Mouse (Mus musculus): Measurements from ENCODE around the gene Gm11938.
"Not testable (repeated sequence)": the region's sequence is repeated elsewhere in the genome, so short reads cannot be mapped to it uniquely, and the experiment has no call there.

Gene Gm11938

DNA sequence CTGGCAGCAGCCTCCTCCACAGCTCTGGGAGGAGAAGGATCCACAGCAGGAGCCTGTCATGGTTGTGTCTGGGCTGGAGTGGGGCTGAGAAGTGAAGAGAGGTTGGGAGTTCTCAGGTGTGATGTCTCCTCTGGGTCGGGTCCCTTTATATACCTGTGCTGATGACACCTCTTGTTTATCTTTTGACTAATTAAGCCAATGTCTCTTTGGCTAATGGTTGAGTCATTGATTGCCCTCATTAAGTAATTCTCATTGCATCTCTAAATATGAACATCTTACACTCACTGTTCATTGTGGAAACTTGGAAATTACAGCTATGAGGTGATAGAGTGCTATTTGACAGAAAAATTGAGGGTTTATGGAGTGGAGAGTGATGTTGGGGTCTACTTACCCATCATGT, at the start of gene Gm11938:
Gene Gm11938 (minus strand): TSS at position 101 of the 400 bp plus-strand sequence.
- DNase-seq (ENCODE audit: low spot score), result not testable (repeated sequence)

DNA sequence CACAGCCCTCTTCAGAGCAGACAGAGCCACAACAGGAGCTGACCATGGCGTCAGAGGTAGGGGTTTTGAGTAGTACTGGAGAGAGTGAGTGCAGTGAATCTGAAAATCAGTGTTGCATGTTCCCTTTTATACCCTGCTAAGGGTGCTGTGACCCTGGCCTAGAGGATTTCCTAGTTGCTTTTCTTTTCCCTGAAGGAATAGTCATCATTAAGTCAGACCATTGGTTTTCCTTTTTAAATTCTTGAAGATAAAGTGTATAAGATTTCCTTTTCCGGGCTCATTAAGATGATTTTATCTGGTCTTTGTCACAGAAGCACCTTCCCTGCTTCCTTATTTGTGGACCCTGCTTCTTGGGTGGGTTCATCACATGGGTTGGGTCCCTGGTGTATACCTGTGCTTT, 47.0 kb upstream of the Gm11938 start, which contains the start of gene Gm11555:
Gene Gm11555 (minus strand): TSS at position 101 of the 400 bp plus-strand sequence.
- no peak for DNase-seq (ENCODE audit: low spot score)

GRCm38 (mm10) chr11:99646444-99646843, 43.3 kb upstream of the Gm11938 start:
- no peak for DNase-seq (ENCODE audit: low spot score)

DNA sequence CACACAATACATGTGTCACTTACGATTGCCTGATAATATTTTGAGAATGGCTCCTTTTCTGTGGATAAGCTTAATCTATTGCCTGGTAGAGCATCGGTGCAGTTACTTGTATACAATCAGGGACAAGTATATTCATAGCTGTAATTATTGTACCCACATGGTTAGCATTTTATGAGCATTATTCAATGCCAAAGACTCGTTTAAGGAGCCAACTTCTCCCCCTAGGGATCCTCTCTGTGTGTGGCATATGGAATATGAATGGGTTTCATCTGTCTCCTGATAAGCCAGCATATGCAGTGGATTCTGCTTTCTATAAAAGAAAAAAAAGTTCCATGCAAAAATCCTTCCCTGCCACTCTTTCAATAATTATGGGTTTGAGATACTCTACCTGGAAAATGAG, 41.2 kb upstream of the Gm11938 start:
- no peak for DNase-seq (ENCODE audit: low spot score)

DNA sequence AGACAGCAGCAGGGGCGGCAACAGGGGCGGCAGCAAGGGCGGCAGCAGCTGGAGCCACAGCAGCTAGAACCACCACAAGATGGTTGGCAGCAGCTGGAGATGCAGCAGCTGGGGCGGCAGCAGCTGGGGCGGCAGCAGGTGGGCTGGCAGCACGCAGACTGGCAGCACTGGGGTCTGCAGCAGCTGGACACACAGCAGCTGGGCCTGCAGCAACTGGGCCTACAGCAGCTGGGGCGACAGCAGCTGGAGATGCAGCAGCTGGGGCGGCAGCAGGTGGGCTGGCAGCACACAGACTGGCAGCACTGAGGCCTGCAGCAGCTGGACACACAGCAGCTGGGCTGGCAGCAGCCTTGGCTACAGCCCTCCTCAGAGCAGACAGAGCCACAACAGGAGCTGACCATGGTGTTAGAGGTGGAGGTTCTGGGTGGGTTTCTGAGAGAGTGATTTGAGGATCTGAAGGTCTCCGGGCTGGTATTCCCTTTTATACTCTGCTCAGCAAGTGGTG, 40.6 kb upstream of the Gm11938 start, which contains the start of gene Krtap4-7:
Gene Krtap4-7 (minus strand): TSS at position 455 of the 505 bp plus-strand sequence.
- not testable (repeated sequence) for DNase-seq (ENCODE audit: low spot score)

DNA sequence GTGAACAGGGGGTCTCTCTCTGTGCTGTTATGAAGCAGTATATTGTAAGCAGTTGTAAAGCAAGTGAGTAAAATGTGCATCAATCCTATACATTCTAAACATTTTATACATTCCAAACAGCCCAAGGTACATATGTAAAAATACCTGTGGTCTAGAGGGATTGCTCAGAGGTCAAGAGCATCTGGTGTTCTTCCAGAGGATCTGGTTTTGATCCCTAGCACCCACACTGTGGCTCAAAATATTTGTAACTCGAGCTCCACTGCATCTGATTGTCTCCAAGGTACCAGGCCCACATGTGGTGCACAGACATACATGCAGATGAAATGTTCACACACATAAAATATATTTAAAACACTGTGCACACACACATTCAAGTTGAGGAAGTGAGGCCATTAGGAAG, 37.8 kb upstream of the Gm11938 start:
- no peak for DNase-seq (ENCODE audit: low spot score)

DNA sequence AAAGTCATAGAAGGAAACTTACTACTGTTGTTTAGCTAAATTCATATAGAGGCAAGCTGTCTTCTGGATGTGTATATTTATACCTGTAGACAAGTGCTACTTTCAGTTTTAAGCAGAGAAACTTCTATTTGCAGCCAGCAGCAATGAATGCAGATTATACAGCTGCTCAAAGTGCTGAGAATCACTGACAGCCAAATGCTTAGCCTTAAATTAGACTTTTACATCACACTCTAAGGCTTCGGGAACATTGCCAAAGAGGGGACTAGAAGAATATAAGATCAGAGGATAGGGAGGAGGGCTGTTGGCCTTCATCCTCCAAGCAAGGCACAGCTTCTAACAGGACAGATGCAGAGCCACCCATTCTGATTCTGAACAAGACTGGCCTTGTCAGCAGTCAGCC, 34.0 kb upstream of the Gm11938 start:
- DNase-seq (ENCODE audit: low spot score), result no peak

GRCm38 (mm10) chr11:99634653-99635134, 31.6 kb upstream of the Gm11938 start, which contains the start of gene Krtap4-2:
Gene Krtap4-2 (minus strand): TSS chr11:99635084.
- DNase-seq (ENCODE audit: low spot score), result no peak

GRCm38 (mm10) chr11:99633293-99633692, 30.2 kb upstream of the Gm11938 start:
- DNase-seq (ENCODE audit: low spot score), result no peak

DNA sequence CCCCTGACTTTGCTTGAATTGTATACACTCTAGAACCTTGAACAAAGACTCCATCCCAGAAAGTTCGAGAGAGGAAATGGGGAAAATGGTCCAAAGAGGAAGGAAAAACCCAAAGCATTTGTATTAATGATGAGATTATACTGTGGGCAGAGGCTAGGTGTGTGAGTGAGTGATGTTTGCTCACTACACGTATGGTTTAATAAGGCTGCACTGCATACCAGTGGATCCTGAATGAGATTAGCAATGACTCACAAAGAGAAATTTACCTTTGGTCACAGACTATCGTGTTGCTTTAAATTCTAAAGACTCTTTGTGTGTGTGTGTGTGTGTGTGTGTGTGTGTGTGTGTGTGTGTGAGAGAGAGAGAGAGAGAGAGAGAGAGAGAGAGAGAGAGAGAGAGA, 27.8 kb upstream of the Gm11938 start:
- DNase-seq (ENCODE audit: low spot score), result no peak

- DNase-seq (ENCODE audit: low spot score), result no peak
Measured at GRCm38 (mm10) chr11:99628138-99628537, 25.0 kb upstream of the Gm11938 start, which contains the start of gene Krtap4-1. Gene Krtap4-1 (minus strand): TSS chr11:99628238.

- no peak for DNase-seq (ENCODE audit: low spot score)
Measured at GRCm38 (mm10) chr11:99620335-99620734, 17.2 kb upstream of the Gm11938 start, which contains the start of gene Gm11562. Gene Gm11562 (minus strand): TSS chr11:99620435.

DNA sequence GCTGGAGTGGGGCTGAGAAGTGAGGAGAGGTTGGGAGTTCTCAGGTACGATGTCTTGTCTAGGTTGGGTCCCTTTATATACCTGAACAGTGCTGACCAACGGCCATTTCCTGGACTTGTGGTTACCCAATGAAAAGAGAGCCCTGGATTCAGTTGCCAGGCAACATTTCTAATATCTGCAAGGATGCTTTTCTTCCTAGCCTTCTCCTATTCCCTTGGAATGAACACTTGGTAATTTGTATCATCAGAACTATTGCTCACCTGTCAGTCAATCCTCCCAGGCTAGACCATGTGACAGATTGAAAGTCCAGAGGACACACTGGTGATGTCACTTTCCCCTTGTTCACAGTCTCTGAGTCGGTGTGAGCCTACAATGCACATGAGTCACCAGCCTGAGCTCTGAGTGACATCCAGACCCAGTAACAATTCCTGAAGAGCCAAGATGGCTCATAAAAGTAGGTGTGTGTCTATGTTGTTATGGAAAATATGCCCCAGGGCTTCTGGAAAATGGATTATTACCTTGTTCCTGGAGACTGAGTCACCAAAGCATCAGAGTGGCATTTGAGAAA, 11.8 kb upstream of the Gm11938 start, which contains the start of gene Krtap2-4:
Gene Krtap2-4 (minus strand): TSS at position 51 of the 568 bp plus-strand sequence.
- DNase-seq (ENCODE audit: low spot score), result no peak

DNA sequence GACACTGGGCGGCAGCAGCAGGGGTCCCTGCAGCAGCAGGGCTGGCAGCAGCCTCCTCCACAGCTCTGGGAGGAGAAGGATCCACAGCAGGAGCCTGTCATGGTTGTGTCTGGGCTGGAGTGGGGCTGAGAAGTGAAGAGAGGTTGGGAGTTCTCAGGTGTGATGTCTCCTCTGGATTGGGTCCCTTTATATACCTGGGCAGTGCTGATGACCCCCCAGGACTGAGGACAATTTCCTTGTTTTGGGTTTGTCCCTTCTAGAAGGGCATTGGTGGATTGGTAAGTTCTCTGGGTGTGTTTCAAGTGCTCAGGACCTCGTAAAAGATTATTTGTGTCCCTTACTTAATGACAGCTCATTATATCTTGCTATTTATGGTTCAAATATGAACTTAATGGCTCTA, 7.0 kb upstream of the Gm11938 start, which contains the start of gene Gm11937:
Gene Gm11937 (minus strand): TSS at position 101 of the 400 bp plus-strand sequence.
- not testable (repeated sequence) for DNase-seq (ENCODE audit: low spot score)

DNA sequence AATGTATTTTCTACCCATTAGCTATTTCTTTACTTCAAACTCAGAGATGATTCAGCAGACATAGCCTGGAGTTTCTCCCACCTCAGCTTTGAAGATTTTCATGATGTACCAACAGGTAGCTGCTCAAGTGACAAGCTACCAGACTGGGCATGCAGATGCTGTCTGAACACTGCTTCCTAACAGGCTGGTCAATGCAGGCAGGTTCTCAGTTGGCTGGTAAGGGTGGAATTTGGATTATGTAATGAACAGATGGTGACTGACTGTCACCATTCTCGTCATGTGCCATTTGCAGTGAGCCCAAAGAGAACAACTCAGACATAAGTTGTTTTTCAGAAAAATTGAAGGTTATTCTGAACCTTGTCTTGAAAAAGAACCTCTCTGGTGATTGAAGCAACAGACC, 6.0 kb upstream of the Gm11938 start:
- no peak for DNase-seq (ENCODE audit: low spot score)

GRCm38 (mm10) chr11:99597742-99598141, 5.4 kb downstream of the Gm11938 start, which contains the start of gene Krtap9-3:
Gene Krtap9-3 (minus strand): TSS chr11:99598105.
- DNase-seq (ENCODE audit: low spot score), result not testable (repeated sequence)

DNA sequence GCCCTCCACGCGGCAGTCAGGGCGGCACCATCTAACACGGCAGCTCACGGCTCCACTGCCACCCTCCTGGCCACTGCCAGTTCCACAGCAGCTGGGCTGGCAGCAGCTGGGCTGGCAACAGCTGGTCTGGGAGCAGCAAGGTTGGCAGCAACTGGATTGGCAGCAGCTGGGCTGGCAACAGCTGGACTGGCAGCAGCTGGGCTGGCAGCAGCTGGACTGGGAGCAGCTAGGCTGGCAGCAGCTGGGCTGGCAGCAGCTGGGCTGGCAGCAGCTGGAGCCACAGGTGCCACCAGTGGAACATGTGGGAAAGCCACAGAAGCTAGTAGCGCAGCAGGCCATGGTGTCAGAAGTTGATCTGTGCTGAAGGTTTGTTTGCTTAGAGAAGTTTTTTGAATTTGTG, 12.1 kb downstream of the Gm11938 start, which contains the start of gene Krtap1-3:
Gene Krtap1-3 (minus strand): TSS at position 359 of the 400 bp plus-strand sequence.
- DNase-seq (ENCODE audit: low spot score), result no peak

- DNase-seq (ENCODE audit: low spot score), result no peak
Measured at GRCm38 (mm10) chr11:99585096-99585495, 18.0 kb downstream of the Gm11938 start.

- DNase-seq (ENCODE audit: low spot score), result no peak
Measured at GRCm38 (mm10) chr11:99583245-99583704, 19.8 kb downstream of the Gm11938 start, which contains the start of gene Krtap1-4. Gene Krtap1-4 (minus strand): TSS chr11:99583654.

GRCm38 (mm10) chr11:99581564-99581963, 21.5 kb downstream of the Gm11938 start:
- DNase-seq (ENCODE audit: low spot score), result no peak

- no peak for DNase-seq (ENCODE audit: low spot score)
Measured at GRCm38 (mm10) chr11:99581051-99581450, 22.1 kb downstream of the Gm11938 start.

DNA sequence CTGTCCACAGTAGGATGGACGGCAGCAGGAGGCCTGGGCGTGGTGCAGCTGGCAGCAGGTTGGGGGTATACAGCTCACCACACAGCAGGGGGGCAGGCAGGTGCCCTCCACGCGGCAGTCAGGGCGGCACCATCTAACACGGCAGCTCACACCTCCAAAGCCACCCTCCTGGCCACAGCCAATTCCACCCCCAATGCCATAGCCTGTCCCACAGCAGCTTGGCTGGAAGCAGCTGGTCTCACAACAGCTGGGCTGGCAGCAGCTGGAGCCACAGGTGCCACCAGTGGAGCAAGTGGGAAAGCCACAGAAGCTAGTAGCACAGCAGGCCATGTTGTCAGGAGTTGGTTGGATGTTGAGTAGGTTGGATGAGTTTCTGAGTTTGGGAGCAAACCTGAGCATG, 22.5 kb downstream of the Gm11938 start, which contains the start of gene Krtap1-5:
Gene Krtap1-5 (minus strand): TSS at position 381 of the 400 bp plus-strand sequence.
- no peak for DNase-seq (ENCODE audit: low spot score)

GRCm38 (mm10) chr11:99574106-99574505, 29.0 kb downstream of the Gm11938 start:
- peak; percentile 56 for DNase-seq (ENCODE audit: low spot score)

Data from yolk sac, embryonic 10.5 days (tissue).